Mouse (Mus musculus) olfactory bulb, adult 2 months (tissue): ENCODE results near the gene Fam171a1.

Experiments
- CTCF ChIP-seq: fragments of 200-500 bp; IDR thresholded peaks from 2 replicates; pipeline ENCODE4 v1.5.1; 2012; ENCODE audit warnings: low read depth, mild to moderate bottlenecking, low read length, moderate library complexity; ENCODE audit not compliant: insufficient read depth
- POLR2A ChIP-seq: fragments of 200-500 bp; IDR thresholded peaks from 2 replicates; pipeline ENCODE4 v1.6.1; 2012; ENCODE audit warnings: mild to moderate bottlenecking, low read depth, low read length, moderate library complexity; ENCODE audit not compliant: insufficient read depth

DNA sequence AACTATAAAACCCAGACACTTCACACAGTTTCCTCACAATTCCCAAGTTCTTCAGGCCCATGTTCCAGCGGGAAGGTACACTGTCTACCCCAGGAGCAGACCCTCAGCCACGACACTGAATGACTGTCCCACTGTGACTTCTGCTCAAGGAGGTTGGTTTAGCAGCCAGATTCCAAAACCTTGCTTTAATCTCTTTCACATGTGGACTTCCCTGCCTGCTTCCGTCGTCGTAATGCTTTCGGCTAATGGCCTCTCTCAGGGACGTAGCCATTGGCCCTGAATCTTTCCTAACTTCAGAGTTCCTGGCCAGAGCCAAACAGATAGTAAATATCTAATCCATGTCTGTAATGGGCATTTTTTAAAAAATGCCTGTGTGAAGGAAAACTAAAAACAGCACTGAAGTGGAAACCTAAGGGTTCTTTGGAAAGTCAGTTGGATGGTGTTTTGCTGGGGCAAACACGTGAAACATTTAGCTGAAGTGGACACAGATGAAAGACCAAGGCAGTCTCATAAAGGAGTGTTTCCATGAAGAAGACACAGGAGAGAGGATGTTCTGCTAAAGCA lies 51.1 kb downstream of the Fam171a1 start:
- TF ChIP-seq CTCF, result no peak
- TF ChIP-seq POLR2A, result no peak
